Mouse (Mus musculus) heart, postnatal 14 days (tissue): ENCODE measurements around the gene Tmem208. TPM values are rescaled to one million over a fixed set of nuclear protein-coding genes. Genes with fewer than 3 reads are reported as not detected.
A peak's percentile ranks its signal among the peaks of the same experiment; 100 is the strongest.

Experiments used
- DNase-seq, 2 experiments: peaks; one replicate each; pipeline ENCODE4 v3.0.0; 2021 to 2022
- intact Hi-C: fragments of 180-260 bp; cut with DNase I; formaldehyde crosslinking; loops from one replicate; pipeline ENCODE4 v1.15.1; 2025
- total RNA-seq, 2 experiments: library from RNA; stranded (reverse); gene quantifications; 2 replicates each; pipeline ENCODE4 v1.2.3; 2021

Gene Tmem208
- total RNA-seq, 2 experiments from 2014 or later = 23.3 to 29.6 TPM

DNA sequence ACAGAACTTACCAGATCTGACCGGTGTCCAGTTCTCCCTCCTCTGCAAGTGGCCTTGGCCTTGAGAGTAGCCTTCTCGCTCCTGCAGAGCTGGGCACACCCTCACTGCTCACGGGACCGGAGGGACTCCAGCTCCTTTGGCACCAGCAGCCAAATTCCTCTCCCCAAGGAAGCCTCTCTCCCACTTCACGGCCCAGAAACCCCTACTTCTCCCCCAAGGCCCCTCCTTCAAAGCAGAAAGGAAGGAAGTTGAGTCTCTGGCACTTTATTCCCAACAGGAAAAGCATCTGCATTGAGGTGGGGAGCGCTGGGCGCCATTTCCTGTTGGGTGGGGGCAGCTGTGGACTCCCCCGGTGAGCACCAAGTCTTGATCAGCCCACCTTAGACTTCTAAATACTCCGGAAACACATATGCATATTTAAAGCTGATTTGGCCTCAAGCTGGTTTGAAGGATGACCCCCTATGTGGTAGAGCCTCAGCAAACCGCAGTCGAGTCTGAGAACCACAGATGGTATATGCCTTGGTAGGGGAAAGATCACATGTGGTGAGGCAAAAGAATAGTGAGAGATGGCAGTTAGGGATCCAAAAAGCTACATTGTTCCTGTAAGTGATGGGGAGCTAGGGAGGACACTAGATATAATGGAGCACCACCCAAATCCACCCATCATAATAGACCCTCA, 30.1 kb upstream of the Tmem208 start, which contains the start of gene Exoc3l:
Gene Exoc3l, minus strand, starts transcription at position 207 of the 679 bp plus-strand sequence.
- no peak for DNase-seq
- intact Hi-C loops = no loop called here

DNA sequence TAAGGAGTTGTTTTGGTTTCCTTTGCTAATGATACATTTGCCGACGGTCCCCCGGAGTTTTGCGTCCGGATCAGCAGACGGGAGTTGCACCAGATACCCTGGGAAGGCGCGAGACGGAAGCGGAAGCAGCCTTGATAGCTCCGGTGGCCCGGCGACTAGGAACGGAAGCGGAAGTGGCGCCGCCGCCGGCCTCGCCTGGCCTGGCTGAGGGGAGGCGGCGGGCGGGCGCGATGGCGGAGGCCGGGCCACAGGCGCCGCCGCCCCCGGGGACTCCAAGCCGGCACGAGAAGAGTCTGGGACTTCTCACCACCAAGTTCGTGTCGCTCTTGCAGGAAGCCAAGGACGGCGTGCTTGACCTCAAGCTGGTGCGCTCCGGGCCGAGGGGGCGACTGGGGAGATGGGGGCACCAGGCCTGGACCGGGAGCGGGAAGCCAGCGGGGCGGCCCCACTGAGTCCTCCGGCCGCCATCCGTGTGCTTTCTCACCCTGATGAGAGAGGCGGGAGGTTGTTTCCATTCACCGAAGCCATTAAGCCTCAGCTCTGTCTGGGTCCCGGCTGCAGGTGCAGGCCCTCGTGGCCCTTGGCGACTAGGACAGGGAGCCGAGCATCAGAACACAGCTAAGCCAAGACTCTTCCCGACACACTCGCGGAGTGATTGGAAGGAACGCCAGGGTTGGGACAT, 28.5 kb upstream of the Tmem208 start, which contains the start of gene E2f4:
Gene E2f4, plus strand, starts transcription at position 153 of the 682 bp plus-strand sequence.
- intact Hi-C loops = loop anchor here (2.0 kb wide), 1 partner anchor 27 kb away; no protein-coding TSS in a partner anchor

DNA sequence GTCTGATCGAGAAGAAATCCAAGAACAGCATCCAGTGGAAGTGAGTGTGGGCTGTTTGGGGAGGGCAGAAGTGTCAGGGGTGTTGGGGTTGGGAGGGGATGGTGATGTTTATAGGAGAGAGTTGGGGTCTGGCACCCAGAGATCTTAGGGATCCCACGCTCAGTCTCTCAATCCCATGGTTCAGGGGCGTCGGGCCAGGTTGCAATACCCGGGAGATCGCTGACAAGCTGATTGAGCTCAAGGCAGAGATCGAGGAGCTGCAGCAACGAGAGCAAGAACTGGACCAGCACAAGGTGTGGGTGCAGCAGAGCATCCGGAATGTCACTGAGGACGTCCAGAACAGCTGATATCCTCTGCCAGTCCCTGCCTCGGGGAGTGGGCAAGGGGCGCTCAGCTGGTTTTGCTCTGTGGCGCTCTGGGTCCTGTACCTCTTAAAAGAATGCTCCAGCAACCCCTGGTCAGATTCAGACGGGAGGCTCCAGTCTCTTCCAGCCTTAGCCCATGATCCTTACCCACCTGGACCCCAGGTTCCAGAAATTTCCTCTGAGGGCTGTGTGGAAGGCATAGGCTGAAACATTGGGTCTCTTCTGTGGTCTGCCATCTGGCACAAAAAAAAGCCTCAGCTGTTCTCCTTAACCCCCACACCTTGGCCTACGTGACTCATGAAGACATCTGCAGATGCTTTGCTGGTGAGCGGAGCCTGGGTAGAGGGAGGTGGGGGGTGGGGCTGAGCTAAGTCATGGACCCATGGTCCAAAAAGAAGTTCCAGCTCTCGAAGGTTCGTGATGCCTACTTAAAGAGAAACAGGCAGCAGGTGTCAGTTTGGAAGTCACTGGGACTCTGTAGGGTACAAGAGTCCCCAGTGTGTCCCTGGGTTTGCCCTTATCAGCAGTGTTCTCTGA, 27.6 kb upstream of the Tmem208 start:
- DNase-seq = no peak
- intact Hi-C loops = loop anchor here (2.0 kb wide), 1 partner anchor 26 kb away; no protein-coding TSS in a partner anchor

More for the DNA sequence above, 28.5 kb upstream of the Tmem208 start, which contains the start of gene E2f4:
- DNase-seq = peak; percentile 92 to 93

DNA sequence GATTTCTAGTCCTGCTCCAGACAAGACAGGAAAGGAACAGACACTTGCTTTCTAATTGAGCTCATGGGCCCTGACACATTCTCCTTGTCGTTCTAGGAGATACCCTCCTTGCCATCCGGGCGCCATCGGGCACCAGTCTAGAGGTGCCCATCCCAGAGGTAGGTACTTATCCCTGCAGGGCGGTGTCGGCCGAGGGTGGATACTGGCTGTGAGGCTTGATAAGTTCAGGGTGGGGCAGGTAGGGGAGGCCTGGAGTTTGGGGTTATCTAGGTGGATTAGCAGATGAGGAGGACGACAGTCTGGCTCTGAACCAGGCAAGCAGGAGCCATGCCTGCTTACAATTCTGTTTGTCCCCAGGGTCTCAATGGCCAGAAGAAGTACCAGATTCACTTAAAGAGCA, 26.2 kb upstream of the Tmem208 start:
- DNase-seq = no peak
- intact Hi-C loops = loop anchor here (2.0 kb wide), 1 partner anchor 25 kb away; no protein-coding TSS in a partner anchor

GRCm38 (mm10) chr8:105303396-105303795, 22.8 kb upstream of the Tmem208 start:
- DNase-seq = no peak
- intact Hi-C loops = no loop called here

DNA sequence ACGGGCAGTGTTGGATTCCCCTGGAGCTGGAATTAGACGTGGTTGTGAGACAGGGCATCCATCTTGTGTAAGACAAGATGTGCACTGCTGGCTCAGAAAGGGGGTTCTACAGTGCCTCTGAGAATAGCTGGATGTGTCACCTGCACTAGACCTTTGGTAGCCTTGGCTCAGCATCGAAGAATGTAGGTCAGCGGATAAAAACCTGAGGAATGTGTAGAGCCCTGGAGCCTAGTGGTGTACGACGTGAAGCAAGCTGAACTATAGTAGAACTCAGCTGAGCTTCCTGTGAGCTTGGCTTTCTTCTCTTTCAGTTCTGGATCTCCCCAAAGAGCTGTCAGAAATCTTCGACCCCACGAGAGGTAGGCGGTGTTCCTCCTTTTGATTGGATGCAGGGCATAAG, 22.3 kb upstream of the Tmem208 start:
- intact Hi-C loops = no loop called here
- DNase-seq = no peak

- no peak for DNase-seq
- intact Hi-C loops = no loop called here
Observed at GRCm38 (mm10) chr8:105304325-105305210, 21.6 kb upstream of the Tmem208 start.

- DNase-seq = peak; percentile 43 to 55
- intact Hi-C loops = no loop called here
Observed at GRCm38 (mm10) chr8:105305211-105306145, 20.7 kb upstream of the Tmem208 start, which contains the start of gene Elmo3. Gene Elmo3 (plus strand): TSS chr8:105305601.

DNA sequence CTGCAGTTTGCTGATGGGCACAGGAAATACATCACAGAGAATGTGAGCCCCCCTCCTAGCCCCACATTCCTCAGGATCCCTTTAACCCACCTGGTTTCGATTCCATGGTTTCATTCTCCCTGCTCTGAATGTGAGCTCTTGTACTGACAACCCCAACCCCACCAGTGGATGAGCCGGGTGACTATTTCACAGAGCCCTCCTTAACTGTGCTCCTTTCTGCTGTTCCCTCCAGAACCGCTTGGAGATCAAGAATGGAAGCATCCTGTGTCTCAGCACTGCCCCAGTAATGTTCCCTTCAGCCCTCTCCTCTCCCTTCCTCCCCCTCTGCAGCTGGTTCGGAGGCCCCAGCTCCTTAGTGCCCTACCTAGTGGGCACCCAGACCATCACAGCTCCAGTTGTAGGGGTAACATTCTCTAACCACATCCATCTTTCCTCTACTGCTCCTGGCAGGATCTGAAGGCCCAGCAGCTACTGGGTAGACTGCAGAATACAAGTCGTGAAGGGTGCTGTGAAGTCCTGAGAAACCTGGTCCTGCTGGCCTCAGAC, 19.9 kb upstream of the Tmem208 start:
- intact Hi-C loops = no loop called here
- DNase-seq = no peak

DNA sequence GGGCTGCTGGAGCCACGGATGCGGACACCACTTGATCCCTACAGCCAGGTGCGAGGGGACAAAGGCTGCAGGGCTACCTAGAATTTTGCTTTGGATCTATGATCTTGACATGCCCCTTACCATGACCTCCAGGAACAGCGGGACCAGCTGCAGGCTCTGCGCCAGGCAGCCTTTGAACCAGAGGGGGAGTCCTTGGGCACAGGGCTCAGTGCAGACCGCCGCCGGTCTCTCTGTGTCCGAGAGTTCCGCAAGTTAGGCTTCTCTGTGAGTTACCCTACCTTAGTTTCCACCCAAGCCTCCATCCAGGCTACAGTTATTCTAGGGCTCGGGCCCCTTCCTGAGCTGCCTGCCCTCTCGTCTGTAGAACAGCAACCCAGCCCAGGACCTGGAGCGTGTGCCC, 18.5 kb upstream of the Tmem208 start:
- DNase-seq = no peak
- intact Hi-C loops = no loop called here

DNA sequence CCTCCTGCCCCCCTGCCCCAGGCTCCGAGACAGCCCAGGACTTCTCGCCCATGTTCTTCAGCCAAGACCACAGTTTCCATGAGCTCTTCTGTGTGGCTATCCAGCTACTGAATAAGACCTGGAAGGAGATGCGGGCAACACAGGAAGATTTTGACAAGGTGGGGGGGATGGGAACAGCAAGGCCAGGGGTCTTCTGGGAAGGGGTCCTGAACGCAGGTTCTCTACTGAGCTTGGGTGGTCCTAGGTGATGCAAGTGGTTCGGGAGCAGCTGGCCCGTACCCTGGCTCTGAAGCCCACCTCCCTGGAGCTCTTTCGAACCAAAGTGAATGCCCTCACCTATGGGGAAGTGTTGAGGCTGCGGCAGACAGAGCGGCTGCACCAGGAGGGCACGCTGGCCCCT, 17.7 kb upstream of the Tmem208 start:
- intact Hi-C loops = no loop called here
- no peak for DNase-seq

DNA sequence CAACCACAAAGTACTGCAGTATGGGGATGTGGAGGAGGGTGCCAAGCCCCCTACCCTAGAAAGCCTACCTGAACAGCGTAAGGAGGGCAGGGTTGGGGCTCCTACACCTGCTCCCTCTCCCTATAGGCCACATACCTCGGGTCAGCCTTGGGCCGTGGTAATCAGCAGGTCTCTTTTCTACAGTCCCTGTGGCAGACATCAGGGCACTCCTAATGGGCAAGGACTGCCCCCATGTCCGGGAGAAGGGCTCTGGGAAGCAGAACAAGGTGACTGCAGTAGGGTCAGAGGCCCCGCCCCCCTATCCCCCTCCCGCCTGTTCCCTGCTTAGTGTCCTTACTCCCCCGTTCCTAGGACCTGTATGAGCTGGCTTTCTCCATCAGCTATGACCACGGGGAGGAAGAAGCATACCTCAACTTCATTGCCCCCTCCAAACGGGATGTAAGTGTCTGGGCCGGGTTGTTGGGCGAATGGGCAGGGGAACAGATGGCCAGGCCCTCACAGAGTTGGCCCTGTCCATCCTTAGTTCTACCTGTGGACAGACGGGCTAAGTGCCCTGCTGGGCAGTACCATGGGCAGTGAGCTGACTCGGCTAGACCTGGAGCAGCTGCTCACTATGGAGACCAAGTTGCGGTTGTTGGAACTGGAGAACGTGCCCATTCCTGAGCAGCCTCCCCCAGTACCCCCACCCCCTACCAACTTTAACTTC, 16.9 kb upstream of the Tmem208 start:
- intact Hi-C loops = no loop called here
- DNase-seq = no peak

GRCm38 (mm10) chr8:105310118-105310517, 16.0 kb upstream of the Tmem208 start:
- DNase-seq = no peak
- intact Hi-C loops = no loop called here

DNA sequence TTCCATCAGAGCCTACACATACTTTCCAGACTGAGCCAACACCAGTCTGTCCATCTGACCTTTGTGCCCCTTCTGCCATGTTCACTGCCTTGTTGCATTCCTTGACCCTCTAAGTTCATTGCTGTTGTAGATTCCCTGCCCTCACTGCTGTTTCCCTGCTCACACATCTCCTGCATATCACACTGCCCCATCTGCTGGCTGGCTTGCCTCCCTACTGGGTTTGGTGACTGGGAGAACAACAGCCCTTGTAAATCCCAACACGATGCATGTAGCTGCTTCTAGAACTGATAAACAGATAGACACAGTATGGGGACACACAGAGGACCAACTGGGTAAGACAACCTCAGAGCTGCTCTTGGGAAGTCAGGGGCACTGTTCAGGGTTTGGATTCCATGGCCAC, 14.4 kb upstream of the Tmem208 start:
- intact Hi-C loops = no loop called here
- DNase-seq = no peak

- DNase-seq = peak; percentile 27 to 37
- intact Hi-C loops = no loop called here
Observed at GRCm38 (mm10) chr8:105312891-105313481, 13.2 kb upstream of the Tmem208 start.

- no peak for DNase-seq
- intact Hi-C loops = no loop called here
Observed at GRCm38 (mm10) chr8:105313622-105314402, 12.3 kb upstream of the Tmem208 start.
